Mouse (Mus musculus): Measurements from ENCODE around the gene Strip1.

- no peak for TF ChIP-seq GATA1 (IDR thresholded peaks at IDR 0.05; ENCODE audit: borderline replicate concordance, low read length)
- no peak for TF ChIP-seq CTCF (IDR thresholded peaks at IDR 0.05; ENCODE audit: low read depth, low read length)
- TF ChIP-seq TAL1 (conservative IDR thresholded peaks at IDR 0.05; ENCODE audit: low read depth, low read length), result no peak
Observed at GRCm38 (mm10) chr3:107670500-107670899, 39.0 kb upstream of the Strip1 start.

Measured in G1E (cell line).